ENCODE assay signal across 9 mouse cellular contexts in the genomic region with DNA sequence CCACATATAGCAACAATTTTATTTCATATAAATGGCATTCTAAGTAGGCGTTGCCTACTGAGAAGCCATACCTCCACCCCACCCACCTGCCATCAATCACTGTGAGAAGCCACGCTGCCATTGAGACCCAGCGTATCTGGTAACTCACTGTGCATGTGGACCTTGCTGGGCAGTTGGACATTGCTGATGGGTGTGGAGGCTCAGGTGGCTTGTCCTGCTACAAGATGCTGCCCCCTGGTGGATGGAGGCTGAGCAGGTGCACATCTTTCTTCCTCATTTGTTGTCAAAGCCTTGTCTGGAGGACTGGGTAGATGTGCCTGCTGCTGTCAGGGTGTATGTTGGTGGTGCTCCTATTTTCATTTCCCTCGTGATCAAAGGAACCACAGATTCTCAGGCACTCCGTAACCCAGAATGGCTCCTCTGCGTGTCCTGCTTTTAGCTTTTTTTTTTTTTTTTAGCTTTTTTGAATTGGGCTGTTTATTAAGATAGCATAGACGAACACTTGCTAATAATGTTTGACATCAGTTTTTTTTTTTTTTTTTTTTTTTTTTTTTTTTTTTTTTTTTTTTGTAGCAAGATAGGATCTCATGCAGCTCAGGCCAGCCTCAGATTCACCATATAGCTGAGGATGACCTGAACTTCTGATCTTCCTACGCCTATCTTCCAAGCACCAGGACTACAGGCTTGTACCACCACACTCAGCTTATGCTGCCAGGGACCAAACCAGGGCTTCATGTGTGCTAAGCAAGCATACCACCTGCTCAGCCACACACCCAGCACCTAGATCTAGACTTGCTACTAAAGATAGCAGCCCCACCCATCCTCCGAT. TPM values are rescaled to one million over a fixed set of nuclear protein-coding genes. Genes with fewer than 3 reads are reported as not detected.
A peak's percentile ranks its signal among the peaks of the same experiment; 100 is the strongest.
DNase-seq lines count a peak whose midpoint lies in the region; ATAC-seq and TF ChIP-seq lines count a peak whose summit lies in the region.
"Had no signal": no experiment of that assay in that cellular context is flagged by ENCODE, and none has a peak within 500 bp of the region (broad histone marks: within the 10 kb centered on the region; RNA-seq: fewer than 3 reads in every experiment).

No protein-coding gene starts in this region.

- H3K4me2 ChIP-seq in midbrain, embryonic 11.5 days: no peak overlapping the region
- H3K4me2 ChIP-seq in midbrain, embryonic 15.5 days: no peak overlapping the region
- no peak overlapping the region for H3K4me2 ChIP-seq in lung, embryonic 14.5 days
- H3K4me2 ChIP-seq: heart, embryonic 13.5 days had no signal

- 67% methylated on average over 9 of the region's 9 CpGs for WGBS in midbrain, embryonic 11.5 days
- WGBS in midbrain, embryonic 15.5 days: 69% methylated on average over 9 of the region's 9 CpGs
- WGBS in lung, embryonic 14.5 days: 65% methylated on average over 9 of the region's 9 CpGs

- H3K27ac ChIP-seq in midbrain, embryonic 11.5 days (ENCODE audit: low read depth, low read length): no peak overlapping the region
- H3K27ac ChIP-seq in midbrain, embryonic 15.5 days: no peak overlapping the region
- H3K27ac ChIP-seq in lung, embryonic 14.5 days (ENCODE audit: low read depth): no peak overlapping the region
- H3K27ac ChIP-seq: heart, embryonic 13.5 days had no signal

- H3K9ac ChIP-seq in midbrain, embryonic 11.5 days (ENCODE audit: low read length): no peak overlapping the region
- H3K9ac ChIP-seq in midbrain, embryonic 15.5 days: no peak overlapping the region
- H3K9ac ChIP-seq in lung, embryonic 14.5 days: no peak overlapping the region
- H3K9ac ChIP-seq: heart, embryonic 13.5 days had no signal

- peak; percentile 87 for DNase-seq in midbrain, embryonic 11.5 days (ENCODE audit: low spot score, missing footprints)
- DNase-seq in c-Kit-negative CD71-positive TER-119-positive erythroid progenitor cells, embryonic 14.5 days (ENCODE audit: low read depth, low spot score): peak; percentile 57
- peak; percentile 56 for DNase-seq in forelimb bud, embryonic 11.5 days (ENCODE audit: low read depth, low spot score)
- DNase-seq in layer of hippocampus, adult 11-12 months (ENCODE audit: low spot score): peak; percentile 83
- peak; percentile 72 for DNase-seq in lung, embryonic 14.5 days
- peak; percentile 71 for DNase-seq in retina, postnatal 7 days (ENCODE audit: low read depth, low spot score)
- DNase-seq in urinary bladder, postnatal 14 days (ENCODE audit: low spot score): peak; percentile 79

- peak; percentile 82 for TF ChIP-seq CTCF in lung, embryonic 14.5 days (IDR thresholded peaks at IDR 0.05; ENCODE audit: low read depth)

- no peaks in the 10 kb centered on the region for H3K9me3 ChIP-seq in midbrain, embryonic 11.5 days (ENCODE audit: control insufficient read depth, low read length)
- no peaks in the 10 kb centered on the region for H3K9me3 ChIP-seq in midbrain, embryonic 15.5 days
- H3K9me3 ChIP-seq in lung, embryonic 14.5 days (ENCODE audit: low read depth, low read length): no peaks in the 10 kb centered on the region
- H3K9me3 ChIP-seq: heart, embryonic 13.5 days had no signal

- no peaks in the 10 kb centered on the region for H3K4me1 ChIP-seq in midbrain, embryonic 11.5 days (ENCODE audit: control insufficient read depth, insufficient read depth, low read length)
- H3K4me1 ChIP-seq in midbrain, embryonic 15.5 days: no peaks in the 10 kb centered on the region
- H3K4me1 ChIP-seq in lung, embryonic 14.5 days (ENCODE audit: insufficient read depth): no peaks in the 10 kb centered on the region
- H3K4me1 ChIP-seq: heart, embryonic 13.5 days had no signal

- ATAC-seq in midbrain, embryonic 11.5 days (ENCODE audit: low FRiP score): peak; percentile 24; the same call in 1 of the 2 replicates
- ATAC-seq in midbrain, embryonic 15.5 days (replicated peaks): no peak
- ATAC-seq in lung, embryonic 14.5 days (ENCODE audit: insufficient read depth): no peak

- no peaks in the 10 kb centered on the region for H3K27me3 ChIP-seq in midbrain, embryonic 11.5 days (ENCODE audit: control insufficient read depth, insufficient read depth, low read length)
- H3K27me3 ChIP-seq in midbrain, embryonic 15.5 days (replicated peaks): no peaks in the 10 kb centered on the region
- no peaks in the 10 kb centered on the region for H3K27me3 ChIP-seq in lung, embryonic 14.5 days (ENCODE audit: insufficient read depth, low read length)

- H3K4me3 ChIP-seq in midbrain, embryonic 11.5 days (ENCODE audit: low read depth, low read length): no peak overlapping the region
- no peak overlapping the region for H3K4me3 ChIP-seq in midbrain, embryonic 15.5 days
- no peak overlapping the region for H3K4me3 ChIP-seq in lung, embryonic 14.5 days (ENCODE audit: low read depth, low read length)
- H3K4me3 ChIP-seq: heart, embryonic 13.5 days had no signal

- H3K36me3 ChIP-seq in midbrain, embryonic 11.5 days (ENCODE audit: control insufficient read depth, insufficient read depth, low read length): 0 out of 2 replicates have a peak, but pooled peaks cover 2% of the 10 kb centered on the region
- peaks cover 22% of the 10 kb centered on the region for H3K36me3 ChIP-seq in midbrain, embryonic 15.5 days (replicated peaks)
- peaks cover 20% of the 10 kb centered on the region for H3K36me3 ChIP-seq in lung, embryonic 14.5 days (ENCODE audit: insufficient read depth)

RNA-seq across cellular contexts. Expression of a gene that starts 16.6 kb away (rescaled TPM):
- 95.5 and 105 TPM in 2 replicates for polyA plus RNA-seq in midbrain, embryonic 11.5 days (2014; fragmentation: Nextera tagmentation; extraction: Ambion mirVana)
- polyA plus RNA-seq in midbrain, embryonic 15.5 days (2015; fragmentation: Nextera tagmentation; extraction: Ambion mirVana): 125 and 135 TPM in 2 replicates
- polyA plus RNA-seq in lung, embryonic 14.5 days (2014; fragmentation: Nextera tagmentation; extraction: Ambion mirVana): 120 and 127 TPM in 2 replicates

RNA-seq across cellular contexts. Expression of a gene that starts 32.4 kb away (rescaled TPM):
- polyA plus RNA-seq in midbrain, embryonic 11.5 days (2014; fragmentation: Nextera tagmentation; extraction: Ambion mirVana): 0.10 TPM in 1 of 2 replicates, not detected in the other
- polyA plus RNA-seq in midbrain, embryonic 15.5 days (2015; fragmentation: Nextera tagmentation; extraction: Ambion mirVana): 7.9 and 9.3 TPM in 2 replicates
- polyA plus RNA-seq in lung, embryonic 14.5 days (2014; fragmentation: Nextera tagmentation; extraction: Ambion mirVana): 0.83 and 1.4 TPM in 2 replicates

RNA-seq across cellular contexts. Expression of a gene that starts 47.7 kb away (rescaled TPM):
- polyA plus RNA-seq in midbrain, embryonic 11.5 days (2014; fragmentation: Nextera tagmentation; extraction: Ambion mirVana): 0.26 and 0.69 TPM in 2 replicates
- 0.49 and 0.67 TPM in 2 replicates for polyA plus RNA-seq in midbrain, embryonic 15.5 days (2015; fragmentation: Nextera tagmentation; extraction: Ambion mirVana)
- 0.37 TPM in 1 of 2 replicates, not detected in the other for polyA plus RNA-seq in lung, embryonic 14.5 days (2014; fragmentation: Nextera tagmentation; extraction: Ambion mirVana)
